Mouse (Mus musculus) splenic B cell, adult 2 months (primary cell): ENCODE data around the gene Syvn1.
"Not testable (repeated sequence)": the region's sequence is repeated elsewhere in the genome, so short reads cannot be mapped to it uniquely, and the experiment has no call there.

Experiments used
- DNase-seq: peaks from one replicate; pipeline ENCODE4 v3.0.0-alpha.2; 2011; ENCODE audit warnings: low read depth, low spot score
- H3K27me3 ChIP-seq: 2 replicates; pipeline ENCODE4 v1.6.1; 2012; ENCODE audit warnings: mild to moderate bottlenecking, low read length, moderate library complexity, mixed read lengths; ENCODE audit not compliant: control insufficient read depth, poor library complexity, insufficient read depth, severe bottlenecking
- H3K36me3 ChIP-seq: 2 replicates; pipeline ENCODE4 v1.6.1; 2012; ENCODE audit warnings: mild to moderate bottlenecking, low read length, moderate library complexity, mixed read lengths; ENCODE audit not compliant: control insufficient read depth, poor library complexity, insufficient read depth, severe bottlenecking

The Syvn1 gene

GRCm38 (mm10) chr19:6028991-6029390 lies 17.4 kb upstream of the Syvn1 start:
- H3K36me3 ChIP-seq = no peaks in the 10 kb centered on the region
- no peak for DNase-seq
- no peaks in the 10 kb centered on the region; the same call in 1 of the 2 replicates for H3K27me3 ChIP-seq

DNA sequence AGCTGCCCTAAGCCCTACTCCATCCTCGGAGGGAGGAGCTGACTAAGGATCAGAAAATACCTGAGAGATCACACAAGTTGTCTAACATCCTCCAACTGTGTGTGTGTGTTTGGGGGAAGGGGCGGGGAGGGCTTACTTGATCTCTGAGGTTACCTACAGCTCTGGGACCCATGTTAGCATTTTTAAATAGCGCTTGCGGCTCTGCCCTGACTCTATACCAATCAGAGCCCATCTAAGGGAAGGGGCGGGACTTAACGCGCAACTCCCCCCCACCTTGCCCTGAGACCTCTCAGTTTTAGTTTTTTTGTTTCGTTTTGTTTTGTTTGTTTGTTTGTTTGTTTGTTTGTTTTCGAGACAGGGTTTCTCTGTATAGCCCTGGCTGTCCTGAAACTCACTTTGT lies 16.9 kb upstream of the Syvn1 start:
- Histone ChIP-seq H3K27me3 (no peaks in the 10 kb centered on the region; the same call in 1 of the 2 replicates), H3K36me3 (no peaks in the 10 kb centered on the region)
- DNase-seq = no peak

DNA sequence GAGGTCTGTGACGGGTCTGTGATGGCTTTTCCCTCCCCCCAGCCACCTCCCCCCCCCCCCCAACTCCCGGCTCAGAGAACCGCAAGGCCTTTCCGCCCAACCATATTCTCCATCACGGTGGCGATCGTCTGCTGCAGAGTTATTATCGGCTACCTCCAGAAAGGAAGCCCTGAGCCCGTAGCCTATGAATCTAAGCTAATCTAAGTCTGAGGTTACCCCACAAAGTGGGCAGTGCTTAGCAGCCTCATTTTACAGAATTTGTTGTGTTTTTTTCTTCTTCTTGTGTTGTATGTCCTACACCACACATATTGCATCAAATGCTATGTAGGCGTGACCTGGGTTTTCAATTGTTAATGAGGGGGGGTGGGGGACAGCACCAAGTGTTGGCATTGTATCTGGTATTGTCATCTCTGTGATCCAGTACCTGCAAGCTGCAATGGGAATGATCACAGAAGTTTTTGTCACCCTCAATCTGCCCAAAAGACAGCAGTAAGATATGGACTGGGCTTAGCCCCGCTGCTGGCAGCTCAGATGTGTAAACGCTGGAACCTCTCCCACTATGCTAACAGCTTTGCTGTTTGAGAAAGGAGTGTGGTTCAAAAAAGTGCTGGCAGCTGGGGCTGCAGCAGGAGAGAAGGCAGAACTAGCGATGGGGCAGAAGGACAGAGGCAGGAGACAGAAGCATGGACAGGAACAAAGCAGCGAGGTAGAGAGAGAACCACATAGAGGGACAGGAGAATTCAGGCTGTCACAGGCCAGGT lies 15.7 kb upstream of the Syvn1 start:
- DNase-seq = no peak
- H3K27me3 ChIP-seq = no peaks in the 10 kb centered on the region; the same call in 1 of the 2 replicates
- no peaks in the 10 kb centered on the region for H3K36me3 ChIP-seq

GRCm38 (mm10) chr19:6035966-6036585 lies 10.3 kb upstream of the Syvn1 start:
- H3K36me3 ChIP-seq = no peaks in the 10 kb centered on the region
- no peak for DNase-seq
- H3K27me3 ChIP-seq = no peaks in the 10 kb centered on the region

DNA sequence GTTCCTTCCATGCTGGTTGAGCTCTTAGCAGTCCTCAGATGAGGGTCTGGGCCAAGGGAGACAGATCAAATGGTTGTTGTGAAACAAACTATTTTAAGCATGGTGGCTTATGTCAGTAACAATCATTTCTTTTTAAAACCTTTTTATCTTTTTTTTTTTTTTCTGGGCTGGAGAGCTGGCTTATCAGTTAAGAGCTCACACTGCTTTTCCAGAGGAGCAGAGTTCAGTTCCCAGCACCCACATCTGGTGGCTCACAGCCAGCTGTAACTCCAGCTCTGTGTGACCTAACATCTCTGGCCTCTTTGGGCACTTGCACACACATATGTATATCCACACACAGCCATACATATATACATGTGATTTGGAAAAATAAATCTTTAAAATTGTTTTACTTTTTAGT lies 8.7 kb upstream of the Syvn1 start:
- H3K36me3 ChIP-seq = no peaks in the 10 kb centered on the region
- DNase-seq = no peak
- no peaks in the 10 kb centered on the region for H3K27me3 ChIP-seq

DNA sequence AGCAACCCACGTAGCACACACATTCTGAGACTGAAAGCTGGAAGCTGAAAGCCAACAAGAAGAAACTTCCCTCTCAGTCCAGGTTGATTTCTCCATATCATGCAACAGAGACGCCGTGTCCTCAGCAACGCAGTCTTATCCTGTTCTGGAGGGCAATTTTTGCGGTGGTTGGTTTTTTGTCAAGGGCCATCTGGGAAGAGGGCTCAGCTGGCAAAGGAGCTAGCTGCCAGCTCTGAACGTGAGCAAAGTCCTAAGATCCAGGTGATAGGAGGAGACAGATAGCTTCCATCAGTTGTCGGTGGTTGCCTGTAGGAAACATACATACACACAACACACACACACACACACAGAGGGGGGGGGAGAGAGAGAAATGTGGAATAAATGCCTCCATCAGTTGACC lies 8.1 kb upstream of the Syvn1 start:
- DNase-seq = no peak
- no peaks in the 10 kb centered on the region for H3K27me3 ChIP-seq

DNA sequence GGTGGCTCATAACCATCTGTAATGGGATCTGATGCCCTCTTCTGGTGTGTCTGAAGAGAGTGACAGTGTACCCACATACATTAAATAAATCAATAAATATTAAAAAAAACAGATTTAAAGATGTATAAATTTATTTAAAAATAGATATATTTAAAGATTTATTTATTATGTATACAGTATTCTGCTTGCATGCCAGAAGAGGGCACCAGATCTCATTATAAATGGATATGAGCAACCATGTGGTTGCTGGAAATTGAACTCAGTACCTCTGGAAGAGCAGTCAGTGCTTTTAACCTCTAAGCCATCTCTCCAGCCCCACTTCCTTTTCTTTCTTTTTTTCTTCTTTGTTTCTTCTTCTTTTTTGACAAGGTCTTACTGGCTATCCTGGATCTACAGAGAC lies 6.4 kb upstream of the Syvn1 start:
- DNase-seq = peak; percentile 51
- Histone ChIP-seq H3K27me3 (no peaks in the 10 kb centered on the region), H3K36me3 (no peaks in the 10 kb centered on the region)

More for the DNA sequence above, 8.1 kb upstream of the Syvn1 start:
- H3K36me3 ChIP-seq = no peaks in the 10 kb centered on the region

- DNase-seq = no peak
- Histone ChIP-seq H3K27me3 (no peaks in the 10 kb centered on the region), H3K36me3 (no peaks in the 10 kb centered on the region)
Observed at GRCm38 (mm10) chr19:6042293-6042692, 4.1 kb upstream of the Syvn1 start.

DNA sequence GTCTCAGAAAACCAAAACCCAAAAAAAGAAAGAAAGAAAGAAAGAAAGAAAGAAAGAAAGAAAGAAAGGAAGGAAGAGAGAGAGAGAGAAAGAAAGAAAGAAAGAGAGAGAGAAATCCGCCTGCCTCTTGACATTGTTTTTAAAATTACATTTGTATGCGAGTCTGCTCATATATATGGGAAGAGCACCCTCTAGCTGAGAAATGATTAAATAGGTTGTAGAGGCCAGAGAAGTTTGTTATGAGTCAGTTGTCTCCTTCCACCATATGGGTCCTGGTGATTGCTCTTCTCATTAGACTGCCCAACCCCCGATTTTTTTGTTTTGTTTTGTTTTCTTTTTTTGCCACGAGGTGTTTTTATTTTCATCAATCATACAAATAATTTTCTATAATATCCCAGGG lies 2.3 kb upstream of the Syvn1 start:
- not testable (repeated sequence) for H3K27me3 ChIP-seq, H3K36me3 ChIP-seq
- peak; percentile 77 for DNase-seq

- peak; percentile 78 for DNase-seq
- H3K36me3 ChIP-seq = peaks cover 9% of the 10 kb centered on the region
- H3K27me3 ChIP-seq = no peaks in the 10 kb centered on the region
Observed at GRCm38 (mm10) chr19:6045366-6046293, 746 bp upstream of the Syvn1 start.

DNA sequence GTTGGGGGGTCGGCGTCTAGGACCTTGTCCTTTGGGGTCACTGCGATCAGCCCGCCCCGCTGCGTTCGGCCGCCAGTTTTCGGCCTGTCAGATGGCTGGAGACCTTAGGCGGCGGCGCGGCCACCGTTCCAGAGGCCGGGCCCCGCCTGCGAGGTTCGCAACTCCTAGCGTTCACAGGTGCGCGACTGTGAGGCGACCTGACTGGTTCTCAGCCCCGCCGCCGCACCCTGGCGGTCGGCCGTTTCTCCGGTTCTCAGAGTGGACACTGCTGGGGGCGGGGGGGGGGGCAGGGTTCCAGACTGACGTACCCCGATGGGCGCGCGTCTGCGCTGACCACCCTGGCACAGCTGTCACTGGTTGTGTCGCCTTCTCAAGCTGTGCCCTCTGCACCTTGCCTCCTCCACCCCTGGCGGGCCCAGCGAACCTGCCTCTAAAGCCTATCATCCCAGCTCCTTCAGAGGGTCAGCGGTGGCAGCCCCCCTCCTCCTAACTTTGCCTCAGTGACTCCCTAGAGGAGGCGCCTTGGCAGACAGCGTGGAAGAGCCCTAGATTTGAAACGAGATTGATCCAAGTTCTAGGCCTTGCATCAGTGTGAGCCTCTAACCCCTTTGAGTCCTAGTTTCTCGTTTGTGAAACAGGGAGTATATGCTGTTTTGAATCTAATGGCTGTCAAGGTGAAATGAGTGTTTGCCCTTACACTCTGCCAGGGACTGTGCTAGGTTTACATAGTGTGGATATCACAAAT lies 950 bp downstream of the Syvn1 start:
- peaks cover 20% of the 10 kb centered on the region for H3K36me3 ChIP-seq
- H3K27me3 ChIP-seq = no peaks in the 10 kb centered on the region
- DNase-seq = no peak

DNA sequence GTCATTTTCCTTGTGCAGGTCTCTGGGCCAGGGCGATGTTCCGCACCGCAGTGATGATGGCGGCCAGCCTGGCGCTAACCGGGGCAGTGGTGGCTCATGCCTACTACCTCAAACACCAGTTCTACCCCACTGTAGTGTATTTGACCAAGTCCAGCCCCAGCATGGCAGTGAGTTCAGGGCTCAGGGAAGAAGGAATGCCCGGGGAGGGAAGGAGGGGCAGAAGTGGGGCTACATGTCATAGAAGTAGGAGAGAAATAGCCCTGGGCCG lies 1.5 kb downstream of the Syvn1 start:
- peaks cover 23% of the 10 kb centered on the region for H3K36me3 ChIP-seq
- no peak for DNase-seq
- H3K27me3 ChIP-seq = no peaks in the 10 kb centered on the region

DNA sequence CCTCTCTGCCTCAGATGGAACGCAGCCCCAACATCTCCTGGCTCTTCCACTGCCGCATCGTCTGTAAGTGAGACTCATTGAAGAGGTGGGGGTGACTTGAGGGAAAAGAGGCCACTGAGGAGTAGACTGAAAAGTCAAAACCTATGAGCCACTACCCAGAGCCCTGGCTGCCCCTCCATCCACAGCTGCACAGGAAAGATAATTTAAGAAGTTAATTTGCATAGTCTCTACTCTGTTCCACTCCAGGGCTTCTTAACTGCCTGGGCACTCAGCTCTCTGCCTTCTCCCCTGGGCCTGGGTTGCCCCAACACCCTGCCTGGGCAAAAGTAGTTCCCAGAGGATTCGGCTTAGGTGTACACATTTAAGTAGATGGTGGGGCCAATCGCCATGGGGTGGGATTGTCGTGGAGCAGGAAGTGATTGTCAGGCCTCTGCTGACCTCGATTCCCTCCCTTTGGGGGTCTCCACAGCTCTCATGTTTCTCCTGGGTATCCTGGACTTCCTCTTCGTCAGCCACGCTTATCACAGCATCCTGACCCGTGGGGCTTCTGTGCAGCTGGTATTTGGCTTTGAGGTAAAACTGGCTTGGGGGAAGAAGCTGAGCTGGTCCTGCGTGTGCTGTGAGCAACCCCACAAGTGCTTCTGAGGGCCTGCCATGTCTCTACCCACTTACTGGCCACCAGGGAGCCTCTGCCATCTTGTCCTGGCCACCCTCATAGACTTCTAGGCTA lies 2.5 kb downstream of the Syvn1 start:
- Histone ChIP-seq H3K36me3 (peaks cover 28% of the 10 kb centered on the region), H3K27me3 (no peaks in the 10 kb centered on the region)
- DNase-seq = peak; percentile 80

DNA sequence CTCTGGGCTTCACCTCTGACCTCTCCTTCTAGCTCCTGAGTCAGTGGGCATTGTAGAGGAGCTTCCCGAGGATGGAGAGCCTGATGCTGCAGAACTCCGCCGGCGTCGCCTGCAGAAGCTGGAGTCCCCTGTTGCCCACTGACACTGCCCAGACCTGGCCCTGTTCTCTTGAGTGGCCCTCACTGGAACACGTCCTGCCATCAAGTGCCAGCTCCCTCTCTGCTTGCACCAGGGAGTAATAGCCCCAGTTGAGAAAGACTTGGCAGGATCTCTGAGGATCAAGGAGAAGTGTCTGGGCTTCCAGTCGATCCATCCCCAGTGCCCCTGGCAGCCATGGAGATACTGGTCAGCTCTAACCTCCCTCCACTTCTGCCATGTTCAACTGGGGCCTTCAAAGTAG lies 6.1 kb downstream of the Syvn1 start:
- H3K27me3 ChIP-seq = no peaks in the 10 kb centered on the region
- DNase-seq = no peak

More for the DNA sequence above, 6.1 kb downstream of the Syvn1 start:
- peaks cover 30% of the 10 kb centered on the region for H3K36me3 ChIP-seq
